Mouse (Mus musculus) midbrain, embryonic 12.5 days (tissue): Measurements from ENCODE around the gene Fzd5. TPM values are rescaled to one million over a fixed set of nuclear protein-coding genes. Genes with fewer than 3 reads are reported as not detected.

Source experiments
- ATAC-seq: fragments of 200-750 bp; cut with Nextera tagmentation; 2 replicates; pipeline ENCODE4 v1.8.0; 2017; ENCODE audit warnings: low read depth, moderate TSS enrichment, moderate library complexity; ENCODE audit not compliant: low FRiP score
- H3K27ac ChIP-seq: fragments of 300-500 bp; sonication (generic); replicated peaks from 2 replicates; pipeline ENCODE4 v1.5.1; 2016; ENCODE audit warnings: mild to moderate bottlenecking
- H3K27me3 ChIP-seq: fragments of 300-500 bp; sonication (generic); 2 replicates; pipeline ENCODE4 v1.6.1; 2016; ENCODE audit warnings: mild to moderate bottlenecking
- H3K36me3 ChIP-seq: fragments of 300-500 bp; sonication (generic); 2 replicates; pipeline ENCODE4 v1.6.1; 2016
- H3K4me1 ChIP-seq: fragments of 300-500 bp; sonication (generic); 2 replicates; pipeline ENCODE4 v1.6.1; 2016
- H3K4me2 ChIP-seq: fragments of 300-500 bp; sonication (generic); replicated peaks from 2 replicates; pipeline ENCODE4 v1.6.1; 2016; ENCODE audit warnings: mild to moderate bottlenecking, moderate library complexity
- H3K4me3 ChIP-seq: fragments of 300-500 bp; sonication (generic); 2 replicates; pipeline ENCODE4 v1.5.1; 2016; ENCODE audit warnings: mild to moderate bottlenecking
- H3K9ac ChIP-seq: fragments of 300-500 bp; sonication (generic); replicated peaks from 2 replicates; pipeline ENCODE4 v1.6.1; 2016; ENCODE audit warnings: mild to moderate bottlenecking, moderate library complexity
- H3K9me3 ChIP-seq: fragments of 300-500 bp; sonication (generic); 2 replicates; pipeline ENCODE4 v1.6.1; 2016; ENCODE audit warnings: mild to moderate bottlenecking
- WGBS: fragments of 180-500 bp; shearing (Covaris S2); methylation state at CpG from one replicate; pipeline ENCODE4 v1.1.7; 2016; 5-methylcytosine and 5-hydroxymethylcytosine counted together
- polyA plus RNA-seq: library from polyadenylated mRNA; unstranded; fragments of >200 nt; fragmentation: Nextera tagmentation; extraction: Ambion mirVana; gene quantifications from 2 replicates; pipeline ENCODE4 v1.2.1, GENCODE M21; 2016

Fzd5 gene
- polyA plus RNA-seq, 1 experiment from 2014 or later = 0.36 TPM

DNA sequence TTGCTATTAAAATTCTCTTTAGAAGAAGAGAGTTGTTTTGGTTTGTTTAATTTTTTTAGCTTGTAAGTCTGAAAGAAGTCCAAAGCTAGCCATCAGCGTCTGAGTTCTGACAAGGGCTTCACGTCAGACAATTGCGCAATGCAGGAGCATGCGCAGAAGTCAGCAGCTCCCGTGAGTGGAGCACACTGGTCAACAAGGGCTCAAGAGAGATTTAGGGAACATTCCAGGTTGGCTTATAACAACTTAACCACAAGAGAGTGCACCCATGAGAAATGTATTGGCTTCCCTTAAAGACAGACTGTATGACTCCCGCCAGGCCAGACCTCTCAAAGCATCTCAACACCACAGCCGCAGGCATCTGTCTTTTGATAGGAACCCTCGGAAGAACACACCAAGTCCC, 15.6 kb upstream of the Fzd5 start:
- no peaks in the 10 kb centered on the region for H3K36me3 ChIP-seq
- no peak overlapping the region for H3K4me2 ChIP-seq
- WGBS = 90% methylated on average over 8 of the region's 8 CpGs
- H3K27ac ChIP-seq = no peak overlapping the region
- no peaks in the 10 kb centered on the region for H3K9me3 ChIP-seq
- H3K9ac ChIP-seq = no peak overlapping the region
- no peak overlapping the region for H3K4me3 ChIP-seq
- no peaks in the 10 kb centered on the region for H3K4me1 ChIP-seq
- ATAC-seq = no peak
- H3K27me3 ChIP-seq = no peaks in the 10 kb centered on the region

DNA sequence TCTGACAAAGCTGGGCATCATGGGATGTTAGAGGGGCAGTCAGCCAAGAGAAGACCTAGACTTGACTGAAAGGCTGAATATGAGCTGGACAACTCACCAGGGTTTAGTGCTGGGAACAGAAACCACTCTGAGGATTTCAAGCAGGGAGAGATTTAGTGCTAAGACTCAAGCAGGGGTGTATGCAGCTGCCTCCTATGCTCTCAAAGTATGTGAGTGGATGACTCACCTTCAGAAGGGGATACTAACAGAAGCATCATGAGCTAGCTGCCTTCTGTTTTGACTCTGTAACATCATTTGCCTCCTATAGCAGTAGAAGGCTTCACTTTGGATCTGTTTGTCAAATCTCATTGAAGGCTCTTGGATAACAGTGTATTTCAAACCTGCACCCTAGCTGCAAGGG, 7.1 kb upstream of the Fzd5 start:
- H3K36me3 ChIP-seq = no peaks in the 10 kb centered on the region
- no peak for ATAC-seq
- no peak overlapping the region for H3K4me2 ChIP-seq
- H3K4me1 ChIP-seq = no peaks in the 10 kb centered on the region
- H3K27ac ChIP-seq = no peak overlapping the region
- no peaks in the 10 kb centered on the region for H3K9me3 ChIP-seq
- no peak overlapping the region for H3K9ac ChIP-seq
- H3K4me3 ChIP-seq = no peak overlapping the region
- peaks cover 4% of the 10 kb centered on the region for H3K27me3 ChIP-seq

DNA sequence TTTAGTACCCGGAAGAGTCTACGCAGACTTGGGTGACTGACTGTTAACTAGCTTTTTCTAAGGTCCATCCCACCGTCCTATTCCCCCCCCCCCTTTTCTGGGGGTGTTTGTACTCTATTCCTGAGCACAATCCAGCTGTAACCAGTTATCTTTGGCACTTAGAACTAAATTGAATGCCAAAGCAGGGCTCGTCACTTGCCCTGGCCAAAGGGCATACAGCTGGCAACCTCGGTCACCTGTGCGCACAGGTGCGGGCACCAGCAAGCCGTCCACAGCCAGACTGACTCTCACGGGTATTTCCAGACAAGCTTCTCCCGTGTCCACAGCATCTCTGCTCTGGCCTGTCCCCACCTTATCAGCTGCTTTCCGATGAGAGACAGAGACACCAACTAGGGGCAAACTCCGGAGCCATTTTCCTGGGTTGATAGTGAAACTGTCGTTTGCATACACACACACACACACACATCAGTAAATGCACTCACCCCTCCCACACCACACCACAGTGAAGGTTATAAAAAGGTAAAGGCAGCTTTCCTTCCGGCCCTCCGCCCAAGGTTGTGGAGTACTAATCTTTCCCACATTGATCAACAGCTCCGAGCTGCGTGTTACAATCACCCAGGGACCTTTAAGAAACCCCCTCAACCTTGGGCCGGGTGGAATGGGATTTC, 5.3 kb upstream of the Fzd5 start:
- H3K9ac ChIP-seq = no peak overlapping the region
- H3K9me3 ChIP-seq = no peaks in the 10 kb centered on the region
- peaks cover 12% of the 10 kb centered on the region for H3K4me1 ChIP-seq
- peaks cover 19% of the 10 kb centered on the region for H3K27me3 ChIP-seq
- no peaks in the 10 kb centered on the region for H3K36me3 ChIP-seq
- WGBS = 91% methylated on average over 18 of the region's 18 CpGs
- no peak overlapping the region for H3K27ac ChIP-seq
- H3K4me2 ChIP-seq = no peak overlapping the region
- H3K4me3 ChIP-seq = no peak overlapping the region
- no peak for ATAC-seq

DNA sequence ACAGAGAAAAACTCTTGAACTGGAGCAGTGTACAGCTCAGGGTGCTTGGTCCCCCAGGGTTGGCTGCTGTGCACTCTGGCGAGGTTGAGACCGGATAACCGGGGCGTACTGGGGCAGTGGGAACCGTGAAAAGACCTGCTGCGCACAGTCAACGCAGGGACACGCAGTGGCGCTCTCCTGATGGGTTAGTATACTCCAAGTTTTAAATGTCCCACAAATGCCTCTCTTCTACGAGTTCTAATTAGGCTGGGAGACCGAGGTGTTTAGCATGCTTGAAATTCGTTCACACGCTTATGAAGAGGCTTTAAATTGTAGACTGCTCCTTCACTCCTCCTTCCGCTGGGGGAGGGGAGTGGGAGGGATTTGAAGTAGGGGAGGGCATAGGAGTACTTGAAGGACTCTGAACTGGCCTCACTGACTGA, 1.1 kb upstream of the Fzd5 start:
- Histone ChIP-seq H3K4me1 (peaks cover 44% of the 10 kb centered on the region), H3K36me3 (no peaks in the 10 kb centered on the region), H3K4me2 (peak overlapping the region; percentile 91), H3K9ac (no peak overlapping the region), H3K27me3 (peaks cover 59% of the 10 kb centered on the region), H3K9me3 (no peaks in the 10 kb centered on the region), H3K4me3 (peak overlapping the region; percentile 64), H3K27ac (no peak overlapping the region)
- WGBS = under 1% methylated on average over 14 of the region's 14 CpGs
- ATAC-seq = no peak

DNA sequence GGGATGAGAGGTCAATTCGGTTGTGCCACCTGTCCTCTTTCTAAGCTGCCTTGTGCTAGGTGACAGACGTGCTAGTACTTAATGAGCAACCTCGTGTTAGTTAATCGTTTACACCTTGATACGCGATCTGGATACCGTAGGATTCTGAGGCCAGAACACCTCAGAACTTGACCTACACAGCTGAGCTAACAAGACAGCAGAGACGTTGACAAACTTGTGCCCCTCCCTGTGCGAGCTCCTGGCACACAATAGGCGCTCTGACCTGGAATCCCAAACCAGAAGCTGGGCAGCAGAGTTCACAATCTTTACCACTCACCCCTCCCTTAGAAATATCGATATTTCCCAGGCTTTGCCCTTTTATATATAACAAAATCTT, 617 bp upstream of the Fzd5 start:
- Histone ChIP-seq H3K27ac (no peak overlapping the region), H3K27me3 (peaks cover 64% of the 10 kb centered on the region), H3K4me2 (peak overlapping the region; percentile 91), H3K4me3 (peak overlapping the region; percentile 64), H3K9ac (no peak overlapping the region; the same call in 1 of the 2 replicates), H3K4me1 (peaks cover 48% of the 10 kb centered on the region), H3K36me3 (no peaks in the 10 kb centered on the region), H3K9me3 (no peaks in the 10 kb centered on the region)
- WGBS = under 1% methylated on average over 11 of the region's 11 CpGs
- ATAC-seq = peak; percentile 5

DNA sequence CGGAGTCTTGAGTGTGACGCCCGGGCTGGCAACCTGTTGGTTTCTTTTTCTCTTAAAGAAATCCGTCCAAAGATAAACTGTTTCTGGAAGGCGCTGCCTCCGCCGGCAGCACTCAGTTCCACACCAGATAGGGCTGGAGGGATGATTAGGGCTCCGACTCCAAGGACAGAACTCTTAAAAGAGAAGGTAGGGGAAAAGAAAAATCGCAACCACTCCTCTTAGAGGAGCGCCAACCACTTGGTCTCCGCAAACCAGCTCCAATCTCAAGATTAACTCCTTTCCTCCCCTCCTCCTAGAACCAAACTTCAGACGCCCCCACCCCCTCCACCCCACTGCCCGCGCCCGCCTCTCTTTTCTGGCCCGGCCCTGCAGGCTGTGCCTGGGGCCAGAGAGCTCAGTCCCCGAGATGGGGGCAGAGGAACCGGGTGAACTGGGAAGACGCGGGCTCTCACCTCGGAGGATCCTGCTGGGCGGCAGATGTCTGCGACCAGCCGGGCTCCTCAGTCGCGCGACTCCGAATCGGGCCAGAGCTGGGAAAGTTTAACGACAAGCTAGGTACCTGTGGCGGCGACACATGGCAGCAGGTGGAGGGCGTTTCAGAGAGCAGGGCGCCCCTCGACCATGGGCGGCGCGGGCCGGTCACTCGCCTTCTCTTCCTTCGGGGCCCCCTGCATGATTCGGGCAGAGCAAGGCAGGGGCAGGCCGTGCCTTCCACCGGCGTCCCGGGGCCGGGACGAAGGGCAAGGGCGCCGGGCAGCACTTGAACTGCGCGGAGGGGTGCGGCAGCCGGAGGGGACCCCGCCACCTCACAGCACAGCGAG, 660 bp downstream of the Fzd5 start:
- peaks cover 76% of the 10 kb centered on the region for H3K27me3 ChIP-seq
- peaks cover 56% of the 10 kb centered on the region for H3K4me1 ChIP-seq
- H3K27ac ChIP-seq = no peak overlapping the region
- H3K4me2 ChIP-seq = peak overlapping the region; percentile 91
- H3K4me3 ChIP-seq = peak overlapping the region; percentile 64
- H3K9me3 ChIP-seq = no peaks in the 10 kb centered on the region
- peak overlapping the region; percentile 60 for H3K9ac ChIP-seq
- ATAC-seq = 0 out of 2 replicates have a peak, but pooled peaks have one; percentile 0
- under 1% methylated on average over 54 of the region's 56 CpGs for WGBS
- no peaks in the 10 kb centered on the region for H3K36me3 ChIP-seq

DNA sequence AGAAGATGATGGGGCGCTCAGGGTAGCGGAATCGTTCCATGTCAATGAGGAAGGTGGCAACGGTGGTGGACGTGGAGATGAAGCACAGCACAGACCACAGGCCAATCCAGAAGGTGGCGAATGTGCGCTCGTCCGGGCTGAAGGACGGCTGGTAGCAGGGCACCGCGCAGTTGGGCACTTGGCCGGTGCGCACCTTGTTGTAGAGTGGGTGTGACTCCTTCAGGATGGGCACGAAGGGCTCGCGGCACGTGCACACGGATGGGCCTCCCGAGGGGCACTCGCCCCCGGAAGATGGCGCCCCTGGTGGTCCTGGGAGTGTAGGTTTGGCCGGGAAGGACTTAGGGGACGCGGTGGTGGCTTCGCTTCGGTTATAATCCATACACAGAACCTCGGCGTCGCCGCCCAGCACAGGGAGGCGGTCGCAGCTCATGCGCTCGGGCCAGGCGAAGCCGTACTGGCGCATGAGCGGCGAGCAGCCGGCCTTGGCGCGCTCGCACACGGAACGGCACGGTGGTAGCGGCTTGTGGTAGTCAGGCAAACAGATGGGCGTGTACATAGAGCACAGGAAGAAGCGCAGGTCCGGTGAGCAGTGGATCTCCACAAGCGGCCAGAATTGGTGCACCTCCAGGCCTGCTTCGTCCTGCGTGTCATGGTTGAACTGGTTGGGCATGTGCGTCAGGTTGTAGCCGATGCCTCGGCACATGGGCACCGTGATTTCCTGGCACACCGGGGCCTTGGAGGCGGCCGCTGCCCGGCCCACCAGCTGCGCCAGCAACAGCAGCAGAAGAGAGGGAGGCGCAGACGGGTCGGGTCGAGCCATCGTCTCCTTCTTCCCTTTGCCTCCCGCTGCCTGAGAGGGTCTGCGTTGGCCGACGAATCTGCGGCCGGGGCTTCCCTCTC, 1.5 kb downstream of the Fzd5 start:
- peak overlapping the region; percentile 91 for H3K4me2 ChIP-seq
- no peak overlapping the region for H3K27ac ChIP-seq
- no peak for ATAC-seq
- peaks cover 83% of the 10 kb centered on the region for H3K27me3 ChIP-seq
- no peaks in the 10 kb centered on the region for H3K9me3 ChIP-seq
- peak overlapping the region; percentile 60 for H3K9ac ChIP-seq
- peaks cover 57% of the 10 kb centered on the region for H3K4me1 ChIP-seq
- H3K36me3 ChIP-seq = no peaks in the 10 kb centered on the region
- H3K4me3 ChIP-seq = peak overlapping the region; percentile 64
- 8% methylated on average over 75 of the region's 75 CpGs for WGBS

DNA sequence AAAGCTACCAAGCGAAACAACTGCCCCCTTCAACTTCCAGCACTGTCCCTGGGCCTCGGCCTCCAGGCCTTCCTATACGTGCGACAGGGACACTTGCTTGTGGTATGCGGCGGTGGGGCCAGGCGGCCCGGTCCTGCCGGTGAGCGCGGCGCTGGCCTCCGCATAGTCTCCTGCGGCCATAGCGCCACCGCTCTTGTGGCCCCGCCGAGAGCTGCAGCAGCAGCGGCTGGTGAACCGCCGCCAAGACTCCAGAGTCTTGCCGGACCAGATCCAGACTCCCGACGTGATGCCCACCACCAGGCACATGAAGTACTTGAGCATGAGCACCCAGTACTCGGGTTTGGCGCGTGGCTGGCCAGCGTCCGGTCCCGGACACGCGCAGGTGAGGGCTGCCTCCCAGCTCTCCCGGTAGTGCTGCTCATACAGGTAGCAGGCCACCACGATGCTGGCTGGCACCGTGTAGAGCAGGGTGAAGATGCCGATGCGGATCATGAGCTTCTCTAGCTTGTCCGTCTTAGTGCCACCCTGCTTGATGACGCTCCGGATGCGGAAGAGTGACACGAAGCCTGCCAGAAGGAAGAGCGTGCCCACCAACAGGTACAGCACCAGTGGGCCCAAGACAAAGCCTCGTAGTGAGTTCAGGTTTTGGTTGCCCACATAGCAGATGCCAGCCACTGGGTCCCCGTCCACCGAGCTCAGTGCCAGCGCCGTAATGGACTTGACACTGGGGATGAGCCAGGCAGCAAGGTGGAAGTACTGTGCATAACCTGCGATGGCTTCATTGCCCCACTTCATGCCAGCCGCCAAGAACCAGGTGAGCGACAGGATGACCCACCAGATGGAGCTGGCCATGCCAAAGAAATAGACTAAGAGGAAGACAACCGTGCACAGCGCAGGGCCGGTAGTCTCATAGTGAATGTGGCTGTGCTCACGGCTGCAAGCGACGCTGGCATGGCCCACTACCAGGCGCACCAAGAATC, 2.5 kb downstream of the Fzd5 start:
- H3K9me3 ChIP-seq = no peaks in the 10 kb centered on the region
- H3K9ac ChIP-seq = peak overlapping the region; percentile 39
- peak overlapping the region; percentile 64 for H3K4me3 ChIP-seq
- 35% methylated on average over 58 of the region's 58 CpGs for WGBS
- no peak overlapping the region for H3K27ac ChIP-seq
- no peaks in the 10 kb centered on the region for H3K36me3 ChIP-seq
- peaks cover 57% of the 10 kb centered on the region for H3K4me1 ChIP-seq
- no peak for ATAC-seq
- peak overlapping the region; percentile 91 for H3K4me2 ChIP-seq
- peaks cover 83% of the 10 kb centered on the region for H3K27me3 ChIP-seq

DNA sequence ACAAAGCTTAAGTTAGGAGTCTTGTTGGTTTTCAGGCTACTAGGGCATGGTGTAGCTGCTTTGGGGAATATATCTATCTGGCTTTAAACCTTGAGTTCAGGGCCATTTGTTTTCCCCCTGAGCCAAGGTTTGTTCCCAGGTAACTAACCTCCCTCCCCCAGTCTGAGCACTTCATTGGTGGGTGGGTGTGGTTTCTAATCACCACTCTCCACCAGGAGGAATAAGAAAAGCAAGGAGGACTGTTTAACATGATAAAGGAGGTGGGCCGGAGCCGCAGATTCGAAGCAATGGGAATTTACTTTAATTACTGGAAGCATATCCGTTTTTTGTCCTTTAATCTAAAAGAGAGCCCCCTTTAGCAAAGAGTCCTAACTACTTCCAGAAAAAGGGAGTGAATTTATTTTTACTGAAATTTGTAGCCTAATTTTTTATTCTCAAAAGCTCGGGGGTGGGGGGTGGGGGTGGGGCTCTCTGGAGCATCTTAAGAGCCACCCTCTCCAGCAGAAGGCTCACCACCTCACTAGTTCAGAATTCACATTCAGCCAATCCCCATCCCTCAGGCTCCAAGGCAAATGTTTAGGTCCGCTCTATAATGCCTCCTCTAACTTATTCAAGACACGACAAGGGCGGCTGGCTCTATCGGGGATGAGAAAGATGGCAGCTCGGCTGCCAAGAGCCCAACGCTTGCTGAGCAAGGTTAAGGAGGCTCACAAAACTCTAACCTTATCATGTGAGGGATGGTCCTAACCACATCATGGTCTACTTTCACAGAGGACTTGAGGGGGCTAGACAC, 3.9 kb downstream of the Fzd5 start:
- no peaks in the 10 kb centered on the region for H3K36me3 ChIP-seq
- H3K4me2 ChIP-seq = 0 out of 2 replicates have a peak overlapping the region, but pooled peaks have one; percentile 6
- no peaks in the 10 kb centered on the region for H3K9me3 ChIP-seq
- H3K27me3 ChIP-seq = peaks cover 70% of the 10 kb centered on the region
- H3K9ac ChIP-seq = no peak overlapping the region
- no peak overlapping the region for H3K27ac ChIP-seq
- ATAC-seq = no peak
- peaks cover 52% of the 10 kb centered on the region for H3K4me1 ChIP-seq
- 0 out of 2 replicates have a peak overlapping the region, but pooled peaks have one; percentile 7 for H3K4me3 ChIP-seq
- WGBS = 13% methylated on average over 11 of the region's 11 CpGs

DNA sequence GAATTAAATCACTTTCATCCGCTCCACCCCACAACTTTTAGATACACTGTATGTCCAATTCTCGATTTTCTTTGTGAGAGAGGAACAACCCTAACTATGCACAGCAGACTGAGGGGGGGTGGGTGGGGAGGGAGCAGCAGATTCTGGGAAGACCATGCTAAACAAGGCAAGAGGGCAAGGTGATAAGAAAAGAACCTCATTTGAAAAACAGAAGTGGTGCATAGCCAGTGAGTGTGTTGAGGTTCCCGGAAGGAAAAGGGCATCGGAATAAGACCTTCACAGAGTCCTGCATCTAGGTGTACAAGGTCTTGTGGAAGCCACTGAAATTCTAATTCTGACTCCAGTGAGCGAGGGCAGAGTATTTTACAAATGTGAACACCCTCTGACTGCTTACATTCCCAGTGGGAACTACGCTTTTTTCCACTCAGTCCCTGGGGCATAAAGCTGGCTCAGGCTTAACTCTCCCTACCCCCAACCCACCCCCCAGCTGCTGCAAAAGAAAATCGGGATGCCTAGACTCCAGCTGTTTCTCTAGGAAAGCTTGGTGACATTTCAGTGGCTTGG, 4.8 kb downstream of the Fzd5 start:
- Histone ChIP-seq H3K9ac (no peak overlapping the region), H3K27ac (no peak overlapping the region), H3K36me3 (no peaks in the 10 kb centered on the region), H3K27me3 (peaks cover 63% of the 10 kb centered on the region), H3K4me1 (peaks cover 44% of the 10 kb centered on the region), H3K4me2 (no peak overlapping the region), H3K4me3 (no peak overlapping the region), H3K9me3 (no peaks in the 10 kb centered on the region)
- ATAC-seq = no peak
- 53% methylated on average over 7 of the region's 7 CpGs for WGBS
